Mouse (Mus musculus): Measurements from ENCODE around the gene Slc16a2. TPM values are rescaled to one million over a fixed set of nuclear protein-coding genes. Genes with fewer than 3 reads are reported as not detected.
A peak's percentile ranks its signal among the peaks of the same experiment; 100 is the strongest.

The Slc16a2 gene
- total and polyA plus RNA-seq, 3 experiments: not detected

DNA sequence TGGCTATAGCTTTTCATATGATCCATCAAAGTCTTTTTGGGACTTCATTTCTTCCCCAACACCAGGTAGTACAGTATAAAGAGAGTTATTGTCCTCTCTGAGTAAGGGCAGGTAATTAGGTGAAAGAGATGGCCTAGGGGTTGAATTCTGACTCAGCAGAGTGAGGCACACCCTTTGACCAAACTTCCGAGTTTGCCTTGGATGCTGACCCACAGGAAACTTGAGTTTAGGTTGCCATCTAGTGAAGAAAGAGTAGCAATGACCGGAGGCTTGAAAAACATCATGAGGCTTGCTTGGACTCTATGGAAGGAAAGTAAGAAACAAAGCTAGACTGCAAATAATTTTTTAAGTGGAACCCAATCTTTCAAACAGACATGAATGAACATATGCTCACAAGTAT lies 147.1 kb downstream of the Slc16a2 start:
- no peaks in the 10 kb centered on the region for H3K9me3 ChIP-seq (replicated peaks; ENCODE audit: insufficient read depth, low read length)
- H3K9ac ChIP-seq (ENCODE audit: control insufficient read depth, low read depth, low read length, poor library complexity, severe bottlenecking): no peak overlapping the region
- H3K4me1 ChIP-seq (ENCODE audit: control insufficient read depth in 1 of 2, insufficient read depth in 2 of 2, low read length in 2 of 2): no peaks in the 10 kb centered on the region
- TF ChIP-seq CTCF (IDR thresholded peaks at IDR 0.05 in 2 of 3, conservative IDR thresholded peaks at IDR 0.05 in 1 of 3; ENCODE audit: control insufficient read depth in 1 of 3, insufficient read depth in 1 of 3, low read depth in 2 of 3, low read length in 3 of 3, poor library complexity in 1 of 3, severe bottlenecking in 1 of 3): peak in 1 of 3 experiments; percentile 18; a peak in 1 of 6 replicates
- TF ChIP-seq RAD21 (IDR thresholded peaks at IDR 0.05; ENCODE audit: low read depth, low read length): peak; percentile 22
- TF ChIP-seq SMC3 (IDR thresholded peaks at IDR 0.05; ENCODE audit: low read depth, low read length): peak; percentile 12; the same call in 1 of the 2 replicates
- no peak for TF ChIP-seq MXI1 (IDR thresholded peaks at IDR 0.05; ENCODE audit: low read depth, low read length)
- no peak overlapping the region for H3K27ac ChIP-seq (ENCODE audit: control insufficient read depth, low read depth, low read length)
- no peak for DNase-seq (ENCODE audit: low read depth, low spot score)
- no peak overlapping the region for H3K4me3 ChIP-seq (ENCODE audit: control insufficient read depth in 1 of 2, insufficient read depth in 1 of 2, low read depth in 2 of 2, low read length in 2 of 2)
- H3K36me3 ChIP-seq (ENCODE audit: control insufficient read depth in 1 of 2, insufficient read depth in 2 of 2, low read length in 2 of 2): no peaks in the 10 kb centered on the region
- H3K79me2 ChIP-seq (ENCODE audit: control insufficient read depth, insufficient read depth, low read length, poor library complexity): no peaks in the 10 kb centered on the region
- no peaks in the 10 kb centered on the region for H3K27me3 ChIP-seq (ENCODE audit: control insufficient read depth in 1 of 2, insufficient read depth in 2 of 2, low read length in 2 of 2)

DNA sequence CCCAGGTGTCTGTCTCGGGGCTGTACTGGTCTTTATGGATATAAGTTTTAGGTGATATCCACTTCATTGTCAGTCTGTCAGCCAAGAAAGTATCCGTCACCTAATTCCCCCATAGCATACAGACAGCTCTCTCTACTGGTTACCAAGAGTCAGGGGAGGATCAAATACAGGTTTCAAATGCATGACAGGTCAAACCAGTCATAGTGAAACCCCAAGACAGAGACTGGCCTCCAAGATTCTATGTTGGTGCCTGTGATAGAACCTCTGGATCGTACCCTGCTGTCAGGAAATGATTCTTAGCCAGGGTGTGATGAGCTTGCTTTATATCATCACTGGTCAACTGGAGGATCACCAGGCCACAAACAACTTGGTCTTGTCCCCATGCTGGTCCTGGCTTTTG lies 148.0 kb downstream of the Slc16a2 start:
- Histone ChIP-seq H3K4me1 (ENCODE audit: control insufficient read depth in 1 of 2, insufficient read depth in 2 of 2, low read length in 2 of 2) (no peaks in the 10 kb centered on the region), H3K27me3 (ENCODE audit: control insufficient read depth in 1 of 2, insufficient read depth in 2 of 2, low read length in 2 of 2) (no peaks in the 10 kb centered on the region), H3K79me2 (ENCODE audit: control insufficient read depth, insufficient read depth, low read length, poor library complexity) (no peaks in the 10 kb centered on the region), H3K9ac (ENCODE audit: control insufficient read depth, low read depth, low read length, poor library complexity, severe bottlenecking) (no peak overlapping the region), H3K36me3 (ENCODE audit: control insufficient read depth in 1 of 2, insufficient read depth in 2 of 2, low read length in 2 of 2) (no peaks in the 10 kb centered on the region), H3K4me3 (ENCODE audit: control insufficient read depth in 1 of 2, insufficient read depth in 1 of 2, low read depth in 2 of 2, low read length in 2 of 2) (no peak overlapping the region), H3K9me3 (replicated peaks; ENCODE audit: insufficient read depth, low read length) (no peaks in the 10 kb centered on the region), H3K27ac (ENCODE audit: control insufficient read depth, low read depth, low read length) (no peak overlapping the region)
- TF ChIP-seq MXI1 (IDR thresholded peaks at IDR 0.05; ENCODE audit: low read depth, low read length) (no peak), RAD21 (IDR thresholded peaks at IDR 0.05; ENCODE audit: low read depth, low read length) (no peak), MEF2A (IDR thresholded peaks at IDR 0.05; ENCODE audit: extremely low read depth, insufficient replicate concordance, low read depth, low read length, poor library complexity, severe bottlenecking) (no peak), GABPA (IDR thresholded peaks at IDR 0.05; ENCODE audit: low read depth, low read length) (no peak), TCF12 (IDR thresholded peaks at IDR 0.05; ENCODE audit: low read depth, low read length) (no peak), ZKSCAN1 (IDR thresholded peaks at IDR 0.05; ENCODE audit: low read depth, low read length) (no peak)
- no peak for DNase-seq (ENCODE audit: low read depth, low spot score)

DNA sequence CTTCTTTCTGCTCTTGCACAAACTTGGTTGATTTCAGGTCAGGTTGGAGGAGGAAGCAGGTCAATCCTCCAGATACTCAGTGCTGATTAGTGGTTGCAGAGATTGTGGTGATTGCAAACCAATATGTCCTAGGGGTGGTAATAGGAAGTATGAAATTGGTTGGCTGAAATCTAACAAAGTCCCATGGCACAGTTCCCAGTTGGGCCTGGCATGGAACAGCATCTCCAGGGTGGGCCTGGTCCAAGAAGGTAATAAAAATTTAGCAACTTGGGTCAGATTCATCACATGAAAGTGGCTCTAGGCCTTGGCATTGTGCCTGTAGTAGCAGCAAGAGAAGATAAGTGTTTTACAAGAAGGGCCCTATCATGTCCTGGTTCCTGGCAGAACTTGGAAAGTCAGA lies 151.5 kb downstream of the Slc16a2 start:
- Histone ChIP-seq H3K4me3 (ENCODE audit: control insufficient read depth in 1 of 2, insufficient read depth in 1 of 2, low read depth in 2 of 2, low read length in 2 of 2) (no peak overlapping the region), H3K27me3 (ENCODE audit: control insufficient read depth in 1 of 2, insufficient read depth in 2 of 2, low read length in 2 of 2) (no peaks in the 10 kb centered on the region), H3K36me3 (ENCODE audit: control insufficient read depth in 1 of 2, insufficient read depth in 2 of 2, low read length in 2 of 2) (no peaks in the 10 kb centered on the region), H3K9me3 (replicated peaks; ENCODE audit: insufficient read depth, low read length) (no peaks in the 10 kb centered on the region), H3K4me1 (ENCODE audit: control insufficient read depth in 1 of 2, insufficient read depth in 2 of 2, low read length in 2 of 2) (no peaks in the 10 kb centered on the region), H3K27ac (ENCODE audit: control insufficient read depth, low read depth, low read length) (no peak overlapping the region), H3K79me2 (ENCODE audit: control insufficient read depth, insufficient read depth, low read length, poor library complexity) (no peaks in the 10 kb centered on the region), H3K9ac (ENCODE audit: control insufficient read depth, low read depth, low read length, poor library complexity, severe bottlenecking) (no peak overlapping the region)
- TF ChIP-seq ETS1 (IDR thresholded peaks at IDR 0.05; ENCODE audit: low read depth, low read length): no peak
- TF ChIP-seq ELF1 (IDR thresholded peaks at IDR 0.05; ENCODE audit: low read depth, low read length): no peak
- TF ChIP-seq NELFE (IDR thresholded peaks at IDR 0.05; ENCODE audit: low read depth, low read length): no peak
- TF ChIP-seq E2F4 (IDR thresholded peaks at IDR 0.05; ENCODE audit: borderline replicate concordance, low read depth, low read length): no peak
- TF ChIP-seq SIN3A (IDR thresholded peaks at IDR 0.05; ENCODE audit: low read length): no peak
- no peak for TF ChIP-seq UBTF (IDR thresholded peaks at IDR 0.05; ENCODE audit: borderline replicate concordance, insufficient read depth, low read depth, low read length)
- no peak for TF ChIP-seq MAX (IDR thresholded peaks at IDR 0.05; ENCODE audit: low read length)
- no peak for TF ChIP-seq RCOR1 (IDR thresholded peaks at IDR 0.05; ENCODE audit: low read depth, low read length)
- TF ChIP-seq HCFC1 (IDR thresholded peaks at IDR 0.05; ENCODE audit: low read depth, low read length): no peak
- TF ChIP-seq CHD1 (IDR thresholded peaks at IDR 0.05; ENCODE audit: low read depth, low read length): no peak
- no peak for TF ChIP-seq MEF2A (IDR thresholded peaks at IDR 0.05; ENCODE audit: extremely low read depth, insufficient replicate concordance, low read depth, low read length, poor library complexity, severe bottlenecking)
- no peak for TF ChIP-seq POLR2AphosphoS5 (IDR thresholded peaks at IDR 0.05; ENCODE audit: borderline replicate concordance, low read depth, low read length)
- TF ChIP-seq USF2 (IDR thresholded peaks at IDR 0.05; ENCODE audit: borderline replicate concordance in 1 of 2, insufficient read depth in 1 of 2, low read depth in 1 of 2, low read length in 2 of 2): no peak
- no peak for TF ChIP-seq ZNF384 (IDR thresholded peaks at IDR 0.05; ENCODE audit: low read depth, low read length)
- no peak for TF ChIP-seq TAL1 (IDR thresholded peaks at IDR 0.05; ENCODE audit: low read length)
- no peak for DNase-seq (ENCODE audit: low read depth, low spot score)

All from MEL (cell line).